Comparison of ENCODE assay signal across 13 mouse cellular contexts in the genomic region with DNA sequence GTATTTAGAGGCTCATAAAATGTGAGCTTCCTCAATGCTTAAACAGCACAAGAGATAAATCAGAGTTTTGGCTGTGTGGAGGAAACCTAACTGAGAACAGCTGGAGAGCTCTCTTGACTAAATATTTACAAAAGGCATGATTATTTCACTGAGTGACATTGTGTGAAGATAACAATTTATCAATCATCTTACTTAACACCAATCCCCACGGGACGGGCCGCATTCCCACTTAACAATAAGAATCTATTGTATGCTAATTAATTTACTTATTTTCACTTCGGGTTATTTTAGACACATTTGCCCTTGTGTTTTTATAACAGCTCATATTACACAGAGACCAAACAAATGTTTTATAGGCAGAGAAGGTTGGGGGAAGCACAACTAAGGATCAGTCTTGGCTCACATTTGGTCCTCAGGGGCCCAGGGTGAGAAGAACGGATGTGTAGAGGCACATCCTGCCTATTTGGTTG.
DNase-seq lines count a peak whose midpoint lies in the region; ATAC-seq and TF ChIP-seq lines count a peak whose summit lies in the region.
"Had no signal": no experiment of that assay in that cellular context is flagged by ENCODE, and none has a peak within 500 bp of the region (broad histone marks: within the 10 kb centered on the region; RNA-seq: fewer than 3 reads in every experiment).

No protein-coding gene starts in this region.

- peak; percentile 19 for DNase-seq in embryo, embryonic 10.5 days (ENCODE audit: low spot score)
- no peak for DNase-seq in embryo, embryonic 9.5 days (ENCODE audit: extremely low spot score)
- no peak for DNase-seq in lung, adult 2 months
- DNase-seq in limb, embryonic 11.5 days (ENCODE audit: low spot score) = peak; percentile 19
- no peak for DNase-seq in MN1 (ENCODE audit: low spot score)
- DNase-seq in hindbrain, postnatal 0 days (ENCODE audit: low spot score) = no peak
- DNase-seq: cerebellum, postnatal 10 days had no signal

- no peaks in the 10 kb centered on the region for H3K36me3 ChIP-seq in lung, embryonic 16.5 days (ENCODE audit: control insufficient read depth, insufficient read depth, low read length)
- H3K36me3 ChIP-seq in intestine, embryonic 16.5 days (ENCODE audit: control insufficient read depth, insufficient read depth, low read length) = no peaks in the 10 kb centered on the region
- H3K36me3 ChIP-seq in limb, embryonic 11.5 days (ENCODE audit: control insufficient read depth, insufficient read depth, low read length) = no peaks in the 10 kb centered on the region
- no peaks in the 10 kb centered on the region for H3K36me3 ChIP-seq in hindbrain, postnatal 0 days (ENCODE audit: insufficient read depth, low read length)
- H3K36me3 ChIP-seq: hindbrain, embryonic 12.5 days; limb, embryonic 15.5 days had no signal

- no peak overlapping the region for H3K4me3 ChIP-seq in lung, embryonic 16.5 days (ENCODE audit: low read length)
- no peak overlapping the region for H3K4me3 ChIP-seq in lung, adult 2 months (replicated peaks; ENCODE audit: extremely low read depth, low read depth, low read length)
- no peak overlapping the region for H3K4me3 ChIP-seq in intestine, embryonic 16.5 days (ENCODE audit: low read length)
- no peak overlapping the region for H3K4me3 ChIP-seq in limb, embryonic 11.5 days (ENCODE audit: low read depth, low read length)
- no peak overlapping the region for H3K4me3 ChIP-seq in hindbrain, postnatal 0 days (ENCODE audit: low read length)
- H3K4me3 ChIP-seq: erythroblast, embryonic 14.5 days; hindbrain, embryonic 12.5 days; limb, embryonic 15.5 days; megakaryocyte, embryonic 14.5 days had no signal

- no peaks in the 10 kb centered on the region for H3K27me3 ChIP-seq in lung, embryonic 16.5 days (ENCODE audit: control insufficient read depth, insufficient read depth, low read depth, low read length)
- H3K27me3 ChIP-seq in intestine, embryonic 16.5 days (replicated peaks; ENCODE audit: control insufficient read depth, insufficient read depth, low read length) = no peaks in the 10 kb centered on the region
- no peaks in the 10 kb centered on the region for H3K27me3 ChIP-seq in limb, embryonic 11.5 days (ENCODE audit: control insufficient read depth, insufficient read depth, low read length)
- no peaks in the 10 kb centered on the region for H3K27me3 ChIP-seq in hindbrain, postnatal 0 days (ENCODE audit: insufficient read depth, low read length)
- H3K27me3 ChIP-seq: hindbrain, embryonic 12.5 days; limb, embryonic 15.5 days; megakaryocyte, embryonic 14.5 days had no signal

- no peaks in the 10 kb centered on the region for H3K9me3 ChIP-seq in lung, embryonic 16.5 days (ENCODE audit: control insufficient read depth, low read length)
- no peaks in the 10 kb centered on the region for H3K9me3 ChIP-seq in intestine, embryonic 16.5 days (ENCODE audit: control insufficient read depth, low read length)
- no peaks in the 10 kb centered on the region for H3K9me3 ChIP-seq in limb, embryonic 11.5 days (ENCODE audit: control insufficient read depth, low read length)
- H3K9me3 ChIP-seq in hindbrain, postnatal 0 days (ENCODE audit: low read length) = no peaks in the 10 kb centered on the region
- H3K9me3 ChIP-seq: hindbrain, embryonic 12.5 days; limb, embryonic 15.5 days; megakaryocyte, embryonic 14.5 days had no signal

- no peak for TF ChIP-seq POLR2A in lung, adult 2 months (IDR thresholded peaks at IDR 0.05; ENCODE audit: borderline replicate concordance, extremely low read depth, low read depth, low read length)

- H3K4me2 ChIP-seq in lung, embryonic 16.5 days (ENCODE audit: low read depth, low read length) = no peak overlapping the region
- no peak overlapping the region for H3K4me2 ChIP-seq in intestine, embryonic 16.5 days (ENCODE audit: low read depth, low read length)
- H3K4me2 ChIP-seq in limb, embryonic 11.5 days (ENCODE audit: low read depth, severe bottlenecking) = no peak overlapping the region
- no peak overlapping the region for H3K4me2 ChIP-seq in hindbrain, postnatal 0 days (ENCODE audit: low read depth, low read length)
- H3K4me2 ChIP-seq: hindbrain, embryonic 12.5 days; limb, embryonic 15.5 days had no signal

- H3K4me1 ChIP-seq in lung, embryonic 16.5 days (replicated peaks; ENCODE audit: control insufficient read depth, insufficient read depth, low read length) = 0 out of 2 replicates have a peak, but pooled peaks cover 3% of the 10 kb centered on the region
- H3K4me1 ChIP-seq in lung, adult 2 months (ENCODE audit: control insufficient read depth, insufficient read depth, low read length) = no peaks in the 10 kb centered on the region
- H3K4me1 ChIP-seq in intestine, embryonic 16.5 days (ENCODE audit: control insufficient read depth, insufficient read depth, low read length) = 0 out of 2 replicates have a peak, but pooled peaks cover 6% of the 10 kb centered on the region
- no peaks in the 10 kb centered on the region for H3K4me1 ChIP-seq in limb, embryonic 11.5 days (ENCODE audit: control insufficient read depth, insufficient read depth, low read length)
- H3K4me1 ChIP-seq in hindbrain, postnatal 0 days (ENCODE audit: insufficient read depth, low read length) = peaks cover 5% of the 10 kb centered on the region; the same call in 1 of the 2 replicates

- WGBS in lung, embryonic 16.5 days = 17% methylated on average over 5 of the region's 5 CpGs
- 28% methylated on average over 5 of the region's 5 CpGs for WGBS in lung, adult 2 months
- 25% methylated on average over 5 of the region's 5 CpGs for WGBS in intestine, embryonic 16.5 days
- WGBS in limb, embryonic 11.5 days = 51% methylated on average over 5 of the region's 5 CpGs
- 77% methylated on average over 5 of the region's 5 CpGs for WGBS in hindbrain, postnatal 0 days

- TF ChIP-seq CTCF in lung, adult 2 months (IDR thresholded peaks at IDR 0.05; ENCODE audit: insufficient read depth, low read length) = no peak
- TF ChIP-seq CTCF in hindbrain, postnatal 0 days (IDR thresholded peaks at IDR 0.05; ENCODE audit: low read depth) = no peak

- no peak overlapping the region for H3K9ac ChIP-seq in lung, embryonic 16.5 days (ENCODE audit: low read length)
- no peak overlapping the region for H3K9ac ChIP-seq in intestine, embryonic 16.5 days (ENCODE audit: low read depth, low read length)
- no peak overlapping the region for H3K9ac ChIP-seq in limb, embryonic 11.5 days (ENCODE audit: low read length)
- H3K9ac ChIP-seq in hindbrain, postnatal 0 days (replicated peaks; ENCODE audit: low read length) = no peak overlapping the region
- H3K9ac ChIP-seq: hindbrain, embryonic 12.5 days; limb, embryonic 15.5 days had no signal

- peak; percentile 71 for ATAC-seq in lung, embryonic 16.5 days (ENCODE audit: low read depth)
- peak; percentile 50; the same call in 1 of the 2 replicates for ATAC-seq in intestine, embryonic 16.5 days
- no peak for ATAC-seq in limb, embryonic 11.5 days (ENCODE audit: insufficient number of reproducible peaks, low FRiP score, low TSS enrichment, low read depth)
- no peak for ATAC-seq in hindbrain, postnatal 0 days

- H3K27ac ChIP-seq in lung, embryonic 16.5 days (ENCODE audit: low read length) = peak overlapping the region; percentile 43; the same call in 1 of the 2 replicates
- H3K27ac ChIP-seq in intestine, embryonic 16.5 days (ENCODE audit: low read length) = no peak overlapping the region
- H3K27ac ChIP-seq in limb, embryonic 11.5 days (replicated peaks; ENCODE audit: low read depth, low read length) = no peak overlapping the region
- H3K27ac ChIP-seq in hindbrain, postnatal 0 days = no peak overlapping the region
- H3K27ac ChIP-seq: hindbrain, embryonic 12.5 days; limb, embryonic 15.5 days had no signal

Comparison
In these comparisons a context has a peak if more than half of its experiments do, and no peak if none do; other contexts are left out.
1. DNase-seq: peak in embryo, embryonic 10.5 days (single experiment) and limb, embryonic 11.5 days (single experiment); none in embryo, embryonic 9.5 days (single experiment), lung, adult 2 months (single experiment), MN1 (single experiment) and hindbrain, postnatal 0 days (single experiment).
2. ATAC-seq: peak in lung, embryonic 16.5 days (single experiment) and intestine, embryonic 16.5 days (single experiment); none in limb, embryonic 11.5 days (single experiment) and hindbrain, postnatal 0 days (single experiment).